Mouse (Mus musculus): ENCODE measurements at regions not wholly inside any gene's neighbourhood (a gene's known extent, or its start where the extent isn't known, plus 50 kb on each side); places are given as distances from the start of the nearest gene placed in this dataset.

DNA sequence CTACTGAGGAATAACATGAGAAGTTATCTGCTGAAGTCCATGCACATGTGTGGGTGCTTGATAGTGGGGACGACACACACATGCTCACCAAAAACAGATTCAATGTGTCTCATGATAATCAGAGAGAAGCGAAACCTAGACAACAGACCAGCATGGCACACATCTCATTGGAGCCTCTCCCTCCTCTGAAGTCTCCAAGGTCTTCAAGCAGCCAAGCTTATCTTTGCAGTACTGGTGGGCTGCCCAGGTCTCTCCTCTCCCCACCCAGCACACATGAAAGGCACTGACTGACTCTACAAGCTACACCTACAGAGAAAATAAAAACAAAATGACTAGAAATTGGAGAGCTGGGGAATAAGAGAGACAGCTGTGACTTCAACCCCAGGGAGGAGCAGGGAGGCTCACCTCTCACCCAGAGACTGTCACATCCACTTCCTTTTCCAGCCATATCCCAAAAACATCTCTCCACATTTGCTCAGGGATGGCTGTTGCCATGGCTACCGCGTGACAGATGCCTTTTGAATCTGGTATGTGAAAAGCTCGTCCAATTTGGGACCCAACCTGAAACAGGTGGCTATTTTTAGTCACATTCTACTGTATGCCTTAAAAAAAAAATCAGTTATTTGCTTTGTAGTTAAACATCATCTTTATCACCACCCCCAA is 62.7 kb upstream of the Lclat1 start:
- intact Hi-C loops (cut with DNase I): no loop called here

DNA sequence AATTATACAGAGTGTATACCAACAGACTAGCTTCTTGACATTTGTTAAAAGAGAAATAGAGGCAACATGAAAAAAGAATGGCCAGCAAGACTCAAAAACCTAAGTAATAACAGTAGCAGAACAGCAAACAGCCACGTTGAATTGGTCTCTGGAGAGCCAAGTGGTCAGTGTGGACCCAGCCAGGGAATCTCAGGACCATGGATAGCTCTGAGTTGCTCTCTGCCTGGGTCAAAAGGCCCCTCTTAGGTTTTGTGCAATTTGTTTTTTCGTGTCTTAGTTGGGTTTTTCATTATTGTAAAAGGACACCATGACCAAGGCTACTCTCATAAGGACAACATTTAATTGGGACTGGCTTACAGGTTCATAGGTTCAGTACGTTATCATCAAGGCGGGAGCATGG is 60.8 kb upstream of the Lclat1 start:
- no peak for DNase-seq
- intact Hi-C loops (cut with DNase I): no loop called here

More for the DNA sequence above, 62.7 kb upstream of the Lclat1 start:
- DNase-seq: no peak

DNA sequence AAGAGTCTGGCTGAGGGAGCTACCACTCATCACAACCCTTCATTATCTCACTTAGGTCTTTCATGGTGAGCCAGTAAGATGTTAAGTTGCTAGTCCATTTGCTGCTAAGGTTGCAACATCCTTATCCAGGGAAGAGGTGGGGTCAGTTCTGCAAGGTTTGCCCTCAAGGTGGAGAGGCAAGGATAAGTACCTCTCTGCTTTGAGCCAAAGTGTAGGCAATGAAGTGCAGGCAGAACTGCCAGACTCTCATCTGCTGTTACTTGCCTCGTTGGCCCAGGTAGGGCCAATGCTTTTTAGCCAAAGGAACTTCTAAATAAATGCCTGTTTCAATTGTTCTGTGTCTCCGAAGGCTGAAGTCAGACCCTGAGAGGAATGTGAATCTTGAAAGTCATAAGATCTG is 59.6 kb upstream of the Lclat1 start:
- no peak for DNase-seq
- intact Hi-C loops (cut with DNase I): no loop called here

DNA sequence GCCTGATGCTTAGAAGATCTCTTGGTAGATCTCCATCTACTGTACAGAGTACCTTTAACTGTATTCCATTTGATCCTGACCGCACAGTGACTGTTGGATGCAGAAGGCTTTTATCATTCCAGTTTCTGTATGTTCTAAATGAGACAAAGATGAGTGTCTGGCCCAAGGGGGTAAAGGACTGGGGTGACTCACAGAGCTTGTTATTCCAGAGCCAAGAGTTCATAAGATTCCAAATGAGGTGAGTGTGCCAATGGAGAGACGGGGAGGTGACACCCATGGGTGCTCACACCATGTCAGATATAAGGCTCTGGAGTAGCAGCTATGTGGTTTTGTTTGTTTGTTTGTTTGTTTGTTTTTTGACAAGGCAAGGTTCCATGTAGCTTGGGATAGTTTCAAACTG is 54.8 kb upstream of the Lclat1 start:
- DNase-seq: no peak
- intact Hi-C loops (cut with DNase I): no loop called here

DNA sequence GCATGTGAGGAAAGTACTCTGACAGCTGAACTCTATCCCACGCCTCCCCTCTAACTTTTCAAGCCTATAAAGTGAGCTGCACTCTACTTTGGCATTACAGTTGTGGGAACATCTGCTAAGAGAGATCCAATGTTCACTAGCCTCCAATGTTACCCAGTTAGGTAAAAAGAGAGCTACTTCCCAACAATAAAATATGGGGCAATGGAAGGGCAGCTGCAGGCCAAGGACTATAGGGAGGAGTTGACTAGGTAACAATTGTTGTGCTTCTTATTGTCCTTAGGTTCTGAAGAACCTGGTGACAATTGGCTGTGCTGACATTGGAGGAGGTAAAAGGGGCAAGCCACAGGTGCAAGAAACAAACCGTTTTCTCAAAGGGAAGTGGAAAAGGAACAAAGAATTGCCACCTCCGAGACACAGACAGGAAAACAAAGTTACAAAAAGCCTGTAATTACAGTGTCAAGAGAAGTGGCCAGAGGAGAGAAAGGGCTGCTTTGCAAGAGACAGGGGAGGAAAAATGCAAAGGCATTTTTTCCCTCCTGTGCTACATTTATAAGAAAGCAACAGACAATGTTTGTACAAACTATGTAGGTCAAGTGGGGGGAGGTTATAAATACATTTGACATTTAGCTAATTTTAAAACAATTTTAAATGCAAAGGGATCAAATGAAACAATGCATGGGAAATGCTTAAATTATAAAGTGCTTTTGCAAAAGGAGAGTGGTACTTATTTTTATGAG is 54.1 kb upstream of the Lclat1 start:
- no peak for DNase-seq
- intact Hi-C loops (cut with DNase I): no loop called here

DNA sequence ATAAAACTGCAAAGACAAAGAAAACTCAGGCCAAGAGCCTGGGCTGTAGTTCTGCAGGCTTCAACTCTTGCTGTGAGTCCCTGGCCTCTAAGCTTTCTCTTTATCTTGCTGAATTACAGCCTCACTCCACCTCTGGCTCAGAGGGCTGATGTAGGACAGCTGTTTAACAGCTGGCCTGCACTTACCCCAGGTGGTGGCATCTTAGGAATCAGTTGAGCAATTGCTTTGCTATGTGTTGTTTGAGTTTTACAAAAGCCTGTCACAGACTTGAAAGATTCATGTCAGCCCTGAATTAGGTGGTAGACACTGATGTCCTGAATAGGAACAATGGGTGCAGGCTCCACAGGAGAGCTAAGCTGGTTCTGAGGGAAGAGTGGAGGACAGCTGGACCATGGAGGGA is 53.6 kb upstream of the Lclat1 start:
- DNase-seq: peak in 1 of 2 experiments; percentile 40
- intact Hi-C loops (cut with DNase I): no loop called here

DNA sequence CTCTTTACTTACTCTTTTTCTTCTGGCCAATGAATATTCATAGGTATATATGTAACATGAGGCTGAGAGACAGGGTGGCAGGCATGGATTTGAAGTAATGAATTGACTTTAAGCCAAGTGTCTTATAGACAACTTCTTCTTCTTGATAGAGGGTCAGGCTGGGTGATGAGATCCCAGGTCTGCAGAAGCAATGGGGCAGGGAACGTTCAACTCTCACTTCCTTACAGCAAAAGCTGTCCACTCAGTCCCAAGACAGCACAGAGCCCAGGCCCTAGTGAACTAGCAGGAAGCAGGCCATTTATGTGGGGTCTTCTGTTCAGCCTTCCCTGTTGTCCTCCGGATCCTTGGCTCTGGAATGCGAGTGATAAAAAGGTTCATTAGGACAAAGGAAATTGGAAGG is 52.6 kb upstream of the Lclat1 start:
- DNase-seq: no peak
- intact Hi-C loops (cut with DNase I): no loop called here

DNA sequence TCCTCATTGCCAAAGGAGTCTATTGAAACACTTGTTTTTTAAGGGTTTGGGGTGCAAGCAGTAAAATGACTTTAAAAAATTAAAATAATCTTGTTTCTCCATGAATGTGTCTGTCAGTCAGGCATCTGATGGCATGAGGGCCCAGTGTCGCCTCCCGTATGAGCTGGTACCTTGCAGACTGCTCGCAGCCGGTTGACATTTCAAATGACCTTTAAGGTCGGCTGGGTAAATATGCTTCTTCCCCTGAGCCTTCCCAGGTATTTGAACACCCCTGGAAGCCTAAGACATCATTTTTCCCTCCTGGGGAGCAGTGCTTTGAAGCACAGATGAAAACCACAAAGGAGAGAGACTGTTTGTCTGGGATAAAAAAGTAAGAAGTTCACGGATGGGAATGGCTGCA is 52.2 kb upstream of the Lclat1 start:
- intact Hi-C loops (cut with DNase I): no loop called here
- DNase-seq: no peak

DNA sequence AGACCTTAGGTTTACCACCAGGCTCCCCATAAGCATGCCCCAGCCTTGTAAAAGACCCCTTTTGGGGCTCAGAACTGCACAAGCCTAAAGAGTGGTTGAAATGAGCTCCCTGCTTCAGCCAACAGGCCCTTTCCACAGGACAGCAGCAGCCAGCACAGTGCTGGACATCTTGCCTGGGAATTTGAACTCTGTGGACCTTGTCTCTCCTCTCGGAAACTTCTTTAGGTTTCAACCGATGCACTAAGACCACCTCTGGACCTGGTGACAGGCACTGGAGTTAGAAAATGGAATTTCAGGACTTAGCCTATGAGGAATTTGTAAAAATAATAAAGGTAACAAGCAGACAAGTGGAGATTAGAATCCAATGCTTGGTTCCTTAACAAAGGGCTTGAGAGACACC is 51.2 kb upstream of the Lclat1 start:
- no peak for DNase-seq
- intact Hi-C loops (cut with DNase I): no loop called here

Measured in heart, postnatal 36 days (tissue).